Mouse (Mus musculus): ENCODE measurements at regions not wholly inside any gene's neighbourhood (a gene's known extent, or its start where the extent isn't known, plus 50 kb on each side); places are given as distances from the start of the nearest gene placed in this dataset.

GRCm38 (mm10) chr14:31970245-31970830 lies 58.5 kb upstream of the Galnt15 start:
- no peak for TF ChIP-seq CTCF (conservative IDR thresholded peaks at IDR 0.05; ENCODE audit: low read length)
- no peak for TF ChIP-seq POU5F1 (IDR thresholded peaks at IDR 0.05; ENCODE audit: borderline replicate concordance, low read length)
- TF ChIP-seq NANOG (IDR thresholded peaks at IDR 0.05; ENCODE audit: borderline replicate concordance, low read length) = no peak
